Mouse (Mus musculus) thymus, postnatal 10 days (tissue): ENCODE measurements around the gene Eef1g.
A peak's percentile ranks its signal among the peaks of the same experiment; 100 is the strongest.
"Not testable (repeated sequence)": the region's sequence is repeated elsewhere in the genome, so short reads cannot be mapped to it uniquely, and the experiment has no call there.

Experiments used
- DNase-seq, 2 experiments: peaks; one replicate each; pipeline ENCODE4 v3.0.0; 2021; ENCODE audit warnings: low spot score in 2 of 2

Gene Eef1g

DNA sequence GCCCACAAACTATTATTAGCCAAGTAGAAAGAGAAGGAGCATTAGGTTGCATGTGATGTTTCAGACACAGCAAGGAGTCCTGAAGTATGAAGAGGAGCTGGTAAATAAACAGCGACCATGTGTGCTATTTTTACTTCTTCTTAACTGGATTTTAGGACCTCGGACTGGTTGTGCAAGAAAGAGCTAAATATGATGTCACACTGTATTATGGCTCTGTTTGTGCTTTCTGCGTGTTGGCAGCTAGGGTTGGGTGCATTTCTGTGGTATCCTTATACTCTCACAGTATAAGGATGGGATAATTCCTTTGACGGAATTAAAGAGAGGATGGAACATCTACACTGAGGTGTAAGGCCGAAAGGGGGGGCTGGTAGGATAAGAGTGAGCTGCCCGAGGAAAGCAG lies 21.6 kb upstream of the Eef1g start:
- DNase-seq, result no peak

GRCm38 (mm10) chr19:8946929-8947328 lies 19.9 kb upstream of the Eef1g start:
- DNase-seq, result no peak

DNA sequence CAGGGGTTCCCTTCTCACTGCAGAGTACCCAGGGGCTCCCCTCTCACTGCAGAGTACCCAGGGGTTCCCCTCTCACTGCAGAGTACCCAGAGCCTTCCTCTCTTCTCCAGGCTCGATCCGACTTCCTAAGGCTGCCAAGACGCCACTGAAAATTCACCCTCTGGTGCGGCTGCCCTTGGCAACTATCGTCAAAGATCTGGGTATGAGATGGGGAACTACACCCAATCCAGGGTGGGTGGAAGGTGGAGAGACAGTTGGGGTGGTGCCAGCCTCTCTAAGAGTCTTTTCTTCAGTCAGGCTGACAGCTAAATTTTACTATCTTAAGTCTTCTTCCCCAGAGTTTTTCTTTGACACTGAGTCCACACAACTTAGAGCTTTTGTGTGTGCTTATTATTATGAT lies 16.7 kb upstream of the Eef1g start:
- DNase-seq, result no peak

GRCm38 (mm10) chr19:8952241-8952640 lies 14.6 kb upstream of the Eef1g start:
- no peak for DNase-seq

DNA sequence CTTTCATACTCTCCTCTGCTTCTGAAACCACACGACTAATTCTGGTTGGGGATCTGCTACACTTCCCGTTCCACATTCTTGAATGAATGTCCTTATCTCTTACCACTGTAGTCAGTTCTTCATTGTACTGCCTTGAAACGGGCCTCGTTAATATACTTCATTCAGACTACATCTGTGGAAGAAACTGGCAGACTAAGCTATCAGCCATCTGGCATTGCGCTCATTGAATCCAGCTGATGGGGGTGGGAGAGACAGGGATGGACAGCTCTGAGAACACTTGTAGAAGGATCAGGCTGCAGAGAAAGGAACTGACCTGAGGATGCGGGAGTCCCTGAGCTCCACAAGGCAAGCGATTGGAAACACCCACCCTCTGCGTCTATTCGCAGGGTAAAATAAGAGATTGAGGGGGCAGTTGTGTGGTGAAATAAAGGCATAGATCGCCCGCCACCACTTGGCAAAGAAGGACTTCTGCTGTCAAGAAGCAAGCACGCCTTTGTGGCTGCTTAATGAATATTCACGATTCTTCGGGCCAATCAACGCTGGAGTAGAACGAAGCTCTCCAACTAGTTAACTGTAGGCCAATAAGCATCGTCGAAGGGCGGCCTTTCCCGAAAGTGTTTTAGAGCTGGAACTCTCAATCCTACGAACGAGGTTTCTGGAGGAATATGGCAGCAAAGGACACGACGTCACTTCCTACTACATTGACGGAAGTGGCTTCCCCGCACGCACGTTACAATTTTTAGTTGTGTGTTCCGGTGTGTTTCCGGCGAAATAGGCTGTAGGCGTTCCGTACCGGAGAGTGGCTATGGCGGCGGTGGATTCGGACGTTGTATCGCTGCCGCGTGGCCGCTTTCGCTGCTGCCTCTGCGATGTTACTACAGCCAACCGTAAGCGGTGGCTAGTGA lies 13.5 kb upstream of the Eef1g start, which contains the start of gene Tut1:
Gene Tut1, plus strand, starts transcription at position 713 of the 905 bp plus-strand sequence.
- DNase-seq, result peak; percentile 85

- no peak for DNase-seq
Observed at GRCm38 (mm10) chr19:8954171-8954570, 12.7 kb upstream of the Eef1g start.

- DNase-seq, result no peak
Observed at GRCm38 (mm10) chr19:8962256-8962655, 4.6 kb upstream of the Eef1g start.

DNA sequence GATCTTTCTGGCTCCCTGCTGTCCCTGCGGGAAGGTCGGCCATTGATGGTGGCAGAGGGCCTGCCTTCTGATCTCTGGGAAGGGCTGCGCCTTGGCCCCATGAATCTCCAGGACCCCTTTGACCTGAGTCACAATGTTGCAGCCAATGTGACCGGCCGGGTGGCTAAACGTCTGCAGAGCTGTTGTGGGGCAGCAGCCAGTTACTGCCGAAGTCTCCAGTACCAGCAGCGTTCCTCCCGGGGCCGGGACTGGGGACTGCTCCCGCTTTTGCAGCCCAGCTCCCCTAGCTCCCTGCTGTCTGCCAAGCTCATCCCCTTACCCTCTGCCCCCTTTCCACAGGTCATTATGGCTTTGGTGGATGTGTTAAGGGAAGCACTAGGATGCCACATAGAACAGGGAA lies 1.8 kb upstream of the Eef1g start:
- no peak for DNase-seq

DNA sequence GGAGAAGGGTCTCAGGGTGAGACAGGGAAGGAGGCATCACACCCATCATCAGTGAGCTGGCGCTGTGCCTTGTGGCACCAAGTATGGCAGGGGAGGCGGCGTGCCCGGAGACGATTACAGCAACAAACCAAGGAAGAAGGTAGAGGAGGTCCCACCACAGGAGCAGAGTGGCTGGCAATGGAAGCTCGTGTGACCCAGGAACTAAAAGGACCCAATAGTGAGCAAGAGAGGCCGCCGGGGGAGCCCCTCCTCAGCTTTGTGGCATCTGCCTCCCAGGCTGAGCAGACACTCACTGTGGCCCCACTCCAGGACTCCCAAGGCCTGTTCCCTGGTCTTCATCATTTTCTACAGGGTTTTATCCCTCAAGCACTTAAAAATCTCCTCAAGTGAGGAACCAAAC lies 1.1 kb upstream of the Eef1g start:
- DNase-seq, result peak in 1 of 2 experiments; percentile 12

GRCm38 (mm10) chr19:8966198-8966589 lies 647 bp upstream of the Eef1g start:
- no peak for DNase-seq

DNA sequence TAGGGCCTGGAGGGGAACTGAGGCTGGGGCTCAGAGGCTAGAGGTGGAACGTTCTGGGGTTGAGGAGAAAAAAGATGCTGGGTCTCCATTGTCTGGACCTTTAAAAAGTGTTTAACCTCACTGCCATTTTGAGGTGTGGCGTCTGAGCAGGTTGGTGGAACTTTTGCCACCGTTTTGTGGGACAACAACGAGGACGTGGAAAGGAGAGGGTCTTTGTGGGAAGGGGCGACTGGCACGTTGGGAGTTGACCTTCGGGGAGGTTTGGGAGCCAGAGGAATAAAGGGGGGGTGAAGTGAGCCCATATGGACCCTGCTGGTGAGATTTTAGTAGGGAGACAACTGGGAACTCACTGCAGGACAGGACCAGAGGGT lies 517 bp downstream of the Eef1g start:
- DNase-seq, result peak in 1 of 2 experiments; percentile 10

- no peak for DNase-seq
Observed at GRCm38 (mm10) chr19:8967893-8968292, 1.1 kb downstream of the Eef1g start.

- DNase-seq, result not testable (repeated sequence)
Observed at GRCm38 (mm10) chr19:8972491-8972890, 5.7 kb downstream of the Eef1g start.

DNA sequence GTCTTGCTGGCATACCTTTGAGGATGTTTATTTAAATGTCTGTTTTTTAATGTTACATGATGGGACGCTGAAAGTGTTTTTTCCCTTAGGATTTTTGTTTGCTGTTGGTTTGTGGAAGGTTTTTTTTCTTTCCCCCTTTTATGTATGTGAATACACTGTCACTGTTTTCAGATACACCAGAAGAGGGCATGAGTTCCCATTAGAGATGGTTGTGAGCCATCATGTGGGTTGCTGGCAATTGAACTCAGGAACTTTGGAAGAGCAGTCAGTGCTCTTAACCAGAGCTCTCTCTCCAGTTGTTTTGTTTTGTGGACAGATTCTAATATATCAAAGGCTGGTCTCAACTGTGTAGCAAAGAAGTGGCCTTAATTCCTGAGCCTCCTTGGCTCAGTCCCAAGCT lies 7.8 kb downstream of the Eef1g start:
- DNase-seq, result no peak

DNA sequence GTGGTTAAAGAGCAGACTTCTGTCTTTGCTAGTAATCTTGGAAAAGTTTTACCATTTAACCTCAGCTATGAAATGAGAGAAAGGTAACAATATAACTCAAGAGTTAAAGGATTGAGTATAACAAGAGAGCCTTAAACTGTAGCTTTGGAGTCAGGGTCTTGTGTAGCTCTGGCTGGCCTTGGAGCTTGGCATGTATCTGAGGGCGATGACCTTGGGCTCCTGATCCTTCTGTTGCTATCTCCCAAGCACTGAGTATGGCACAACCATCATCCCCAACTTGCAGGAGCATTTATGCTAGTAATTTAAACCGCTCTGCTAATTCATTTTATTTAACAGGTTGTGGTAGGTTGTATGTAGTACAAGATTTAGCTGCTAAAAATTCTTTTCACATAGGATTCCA lies 8.7 kb downstream of the Eef1g start:
- DNase-seq, result no peak

DNA sequence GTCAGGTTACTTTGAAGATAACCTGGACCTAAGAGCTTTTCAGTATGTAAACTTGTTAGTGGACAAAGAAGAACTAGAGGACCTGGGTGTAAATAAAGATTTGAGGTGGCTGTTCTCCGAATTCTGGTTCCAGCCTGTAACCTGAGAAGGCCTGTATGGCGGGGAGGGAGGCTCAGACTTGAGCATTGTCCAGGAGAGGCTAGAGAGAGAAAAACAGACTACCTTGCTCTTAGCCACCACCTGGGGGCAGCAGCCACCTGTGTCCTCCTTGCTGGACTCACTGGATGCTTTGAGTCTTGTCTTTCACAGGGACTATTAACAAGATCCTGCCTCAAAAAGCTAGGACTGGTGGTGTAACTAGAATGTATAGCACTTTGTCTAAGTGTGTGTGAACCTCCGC lies 9.7 kb downstream of the Eef1g start:
- no peak for DNase-seq

DNA sequence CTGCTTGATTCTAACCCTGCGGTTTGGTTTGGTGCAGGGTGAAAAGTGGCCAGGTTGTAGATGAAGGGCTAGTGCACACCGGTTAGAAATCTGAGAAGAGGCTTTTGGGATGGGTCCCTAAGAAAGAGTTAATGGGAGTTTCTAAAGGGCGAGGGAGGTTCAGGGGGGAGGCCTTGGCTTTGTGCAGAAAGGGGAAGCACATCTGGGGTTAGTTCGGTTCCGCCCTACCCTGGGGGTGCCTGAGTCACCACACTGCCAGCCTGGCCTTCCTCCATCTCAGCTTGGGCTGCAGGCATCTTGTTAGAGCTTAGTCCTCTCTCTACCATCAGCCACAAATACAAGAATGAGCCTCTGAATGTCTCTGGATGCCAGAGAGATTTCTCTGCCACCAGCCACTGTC lies 13.9 kb downstream of the Eef1g start:
- no peak for DNase-seq

GRCm38 (mm10) chr19:8981450-8982168 lies 14.8 kb downstream of the Eef1g start:
- DNase-seq, result no peak

- no peak for DNase-seq
Observed at GRCm38 (mm10) chr19:8982303-8983149, 15.7 kb downstream of the Eef1g start.

DNA sequence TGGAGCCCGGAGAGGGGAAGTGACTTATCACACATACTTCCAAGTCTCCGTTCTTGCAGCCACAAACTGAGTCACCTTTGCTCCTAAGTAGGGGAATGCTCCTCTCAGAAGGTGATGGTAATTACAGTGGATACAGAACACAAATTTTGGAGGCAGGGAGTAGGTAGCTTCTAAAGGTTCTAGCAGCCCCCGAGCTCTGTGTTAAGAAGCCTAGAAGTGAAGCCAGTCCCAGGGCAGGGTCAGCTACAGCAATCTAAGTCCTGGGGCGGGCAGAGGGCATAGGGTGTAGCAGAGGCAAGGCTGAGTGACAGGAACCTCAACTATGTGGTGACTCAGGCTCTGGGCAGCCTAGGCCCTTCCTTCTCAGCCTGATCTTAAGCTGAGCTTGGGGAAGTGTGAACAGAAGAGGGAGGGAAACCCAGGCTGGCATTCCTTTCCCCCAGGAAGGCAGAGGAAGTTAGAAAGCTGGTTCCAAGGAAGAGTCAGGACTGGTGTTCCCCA lies 16.4 kb downstream of the Eef1g start:
- no peak for DNase-seq

DNA sequence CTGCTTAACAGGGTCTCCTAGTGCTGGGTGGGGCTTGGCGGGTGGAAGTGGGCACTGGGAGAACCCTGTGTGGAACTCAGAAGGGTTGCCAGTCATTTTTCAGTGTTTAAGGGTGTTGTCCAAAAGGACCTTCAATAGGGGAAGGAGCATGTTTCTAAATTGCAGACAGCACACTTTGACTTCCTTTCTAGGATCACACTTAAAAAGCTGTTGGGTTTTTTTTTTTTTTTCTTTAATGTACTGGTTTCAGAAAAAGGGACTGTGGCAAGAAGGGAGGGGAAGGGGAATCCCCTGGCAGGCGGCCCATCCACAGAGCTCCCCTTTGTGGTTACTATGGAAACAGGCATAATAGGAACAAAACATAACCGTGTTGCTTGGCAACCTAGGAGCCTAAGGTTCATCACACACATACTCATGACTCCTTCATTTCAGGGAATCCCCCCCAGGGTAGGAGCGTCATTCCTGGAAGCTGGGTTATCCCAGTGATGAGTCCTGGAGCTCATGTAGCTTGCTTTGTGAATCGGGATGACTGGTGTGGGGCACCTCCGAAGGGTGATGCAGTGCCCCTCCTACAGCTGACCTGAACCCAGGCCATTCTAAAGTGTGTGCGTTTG lies 17.5 kb downstream of the Eef1g start:
- peak; percentile 33 to 37 for DNase-seq
